Mouse (Mus musculus): Measurements from ENCODE around the gene Zbtb8b. TPM values are rescaled to one million over a fixed set of nuclear protein-coding genes. Genes with fewer than 3 reads are reported as not detected.
"Not testable (repeated sequence)": the region's sequence is repeated elsewhere in the genome, so short reads cannot be mapped to it uniquely, and the experiment has no call there.

Gene Zbtb8b
- total and polyA plus RNA-seq, 2 experiments from 2014 or later: 9.7 to 12.9 TPM

DNA sequence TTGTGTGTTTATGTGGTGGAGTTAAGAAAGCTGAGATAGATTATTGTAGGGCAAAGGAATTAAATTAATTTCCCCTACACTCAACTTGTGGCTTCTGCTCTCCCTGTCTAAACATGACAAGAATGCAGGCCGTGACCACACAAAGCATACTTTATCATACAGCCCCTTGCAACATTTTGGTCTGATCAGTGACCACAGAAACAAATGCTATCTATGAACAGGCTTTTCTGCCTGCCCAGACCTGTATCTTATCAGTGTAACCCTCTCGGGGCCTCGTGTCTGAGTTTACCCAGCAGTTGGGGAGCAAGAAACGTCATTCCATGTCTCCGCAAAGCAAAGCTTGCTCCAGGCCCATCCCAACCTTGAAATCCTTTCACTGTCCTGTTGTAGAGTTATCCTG lies 24.2 kb downstream of the Zbtb8b start:
- WGBS: 86% methylated on average over 5 of the region's 5 CpGs
- H3K36me3 ChIP-seq (ENCODE audit: insufficient read depth, low read length): no peaks in the 10 kb centered on the region
- no peaks in the 10 kb centered on the region for H3K4me1 ChIP-seq (ENCODE audit: insufficient read depth, low read length)
- no peak overlapping the region for H3K9ac ChIP-seq (replicated peaks; ENCODE audit: low read length)
- H3K27ac ChIP-seq: no peak overlapping the region
- DNase-seq (ENCODE audit: low spot score) (no peak), ATAC-seq (no peak)
- TF ChIP-seq CTCF (IDR thresholded peaks at IDR 0.05; ENCODE audit: low read depth): no peak
- H3K4me2 ChIP-seq (ENCODE audit: low read depth, low read length): no peak overlapping the region
- H3K27me3 ChIP-seq (ENCODE audit: insufficient read depth, low read length): no peaks in the 10 kb centered on the region
- no peaks in the 10 kb centered on the region for H3K9me3 ChIP-seq (ENCODE audit: low read length)
- no peak overlapping the region for H3K4me3 ChIP-seq (ENCODE audit: low read length)

DNA sequence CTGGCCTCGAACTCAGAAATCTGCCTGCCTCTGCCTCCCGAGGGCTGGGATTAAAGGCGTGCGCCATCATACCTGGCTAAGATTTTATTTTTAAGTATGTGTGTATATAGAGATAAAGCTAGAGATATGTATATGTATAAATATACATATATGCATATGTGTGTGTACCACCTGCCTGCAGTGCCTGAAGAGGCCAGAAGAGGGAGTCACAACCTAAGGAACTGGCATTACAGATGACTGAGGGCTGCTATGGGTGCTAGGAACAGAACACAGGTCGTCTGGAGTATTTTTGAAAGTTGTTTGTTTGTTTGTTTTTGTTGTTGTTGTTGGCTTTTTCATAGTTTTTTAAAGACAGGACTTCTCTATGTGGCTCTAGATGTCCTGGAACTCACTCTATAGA lies 24.8 kb downstream of the Zbtb8b start:
- ATAC-seq (no peak), DNase-seq (ENCODE audit: low spot score) (no peak)
- no peak overlapping the region for H3K4me3 ChIP-seq (ENCODE audit: low read length)
- H3K4me1 ChIP-seq (ENCODE audit: insufficient read depth, low read length): no peaks in the 10 kb centered on the region
- no peak overlapping the region for H3K9ac ChIP-seq (replicated peaks; ENCODE audit: low read length)
- no peaks in the 10 kb centered on the region for H3K36me3 ChIP-seq (ENCODE audit: insufficient read depth, low read length)
- no peak overlapping the region for H3K27ac ChIP-seq
- H3K9me3 ChIP-seq (ENCODE audit: low read length): no peaks in the 10 kb centered on the region
- no peak overlapping the region for H3K4me2 ChIP-seq (ENCODE audit: low read depth, low read length)
- TF ChIP-seq CTCF (IDR thresholded peaks at IDR 0.05; ENCODE audit: low read depth): peak; percentile 15; the same call in 1 of the 2 replicates
- WGBS: 95% methylated on average over 5 of the region's 5 CpGs
- H3K27me3 ChIP-seq (ENCODE audit: insufficient read depth, low read length): no peaks in the 10 kb centered on the region

DNA sequence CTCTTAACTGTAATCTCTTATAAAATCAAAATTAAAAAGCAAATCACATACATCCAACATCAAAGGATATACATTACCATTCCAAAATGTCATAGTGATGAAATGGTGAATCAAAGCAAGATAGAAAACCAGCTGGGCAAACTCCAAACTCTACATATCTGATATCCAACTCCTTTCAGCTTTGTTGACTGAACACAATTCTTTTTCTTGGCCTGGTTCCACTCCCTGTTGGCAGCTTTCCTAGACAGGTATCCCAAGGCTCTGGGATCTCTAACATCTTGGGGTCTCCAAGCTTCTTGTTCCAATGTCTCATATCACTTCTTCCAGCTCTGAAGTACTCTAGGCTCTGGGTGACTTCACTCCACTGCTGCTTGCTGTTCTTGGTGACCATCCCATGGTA lies 29.7 kb downstream of the Zbtb8b start:
- Histone ChIP-seq H3K27me3 (ENCODE audit: insufficient read depth, low read length) (no peaks in the 10 kb centered on the region), H3K4me3 (ENCODE audit: low read length) (no peak overlapping the region), H3K4me1 (ENCODE audit: insufficient read depth, low read length) (no peaks in the 10 kb centered on the region), H3K9me3 (ENCODE audit: low read length) (no peaks in the 10 kb centered on the region), H3K9ac (replicated peaks; ENCODE audit: low read length) (no peak overlapping the region), H3K36me3 (ENCODE audit: insufficient read depth, low read length) (no peaks in the 10 kb centered on the region), H3K4me2 (ENCODE audit: low read depth, low read length) (no peak overlapping the region), H3K27ac (no peak overlapping the region)
- ATAC-seq: no peak
- TF ChIP-seq CTCF (IDR thresholded peaks at IDR 0.05; ENCODE audit: low read depth): no peak
- no peak for DNase-seq (ENCODE audit: low spot score)

DNA sequence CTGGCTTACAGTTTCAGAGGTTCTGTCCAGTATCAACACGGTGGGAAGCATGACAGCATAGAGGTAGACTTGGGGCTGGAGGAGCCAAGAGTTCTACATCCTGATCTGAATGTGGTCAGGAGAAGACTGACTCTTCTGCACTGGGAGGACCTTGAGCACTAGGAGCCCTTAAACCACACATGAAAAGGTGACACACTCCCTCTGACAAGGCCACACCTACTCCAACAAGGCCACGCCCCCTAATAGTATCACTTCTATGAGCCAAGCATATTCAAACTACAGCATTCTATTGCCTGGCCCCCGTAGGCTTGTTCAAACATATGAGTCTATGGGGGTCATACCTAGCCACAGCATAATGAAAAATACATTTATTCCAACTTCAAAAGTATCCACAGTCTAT lies 30.1 kb downstream of the Zbtb8b start:
- DNase-seq (ENCODE audit: low spot score); H3K4me2 ChIP-seq (ENCODE audit: low read depth, low read length); H3K9me3 ChIP-seq (ENCODE audit: low read length); ATAC-seq; H3K27me3 ChIP-seq (ENCODE audit: insufficient read depth, low read length); H3K36me3 ChIP-seq (ENCODE audit: insufficient read depth, low read length); H3K9ac ChIP-seq (replicated peaks; ENCODE audit: low read length); H3K4me1 ChIP-seq (ENCODE audit: insufficient read depth, low read length); H3K4me3 ChIP-seq (ENCODE audit: low read length); H3K27ac ChIP-seq: not testable (repeated sequence)
- WGBS: 88% methylated on average over 3 of the region's 3 CpGs

DNA sequence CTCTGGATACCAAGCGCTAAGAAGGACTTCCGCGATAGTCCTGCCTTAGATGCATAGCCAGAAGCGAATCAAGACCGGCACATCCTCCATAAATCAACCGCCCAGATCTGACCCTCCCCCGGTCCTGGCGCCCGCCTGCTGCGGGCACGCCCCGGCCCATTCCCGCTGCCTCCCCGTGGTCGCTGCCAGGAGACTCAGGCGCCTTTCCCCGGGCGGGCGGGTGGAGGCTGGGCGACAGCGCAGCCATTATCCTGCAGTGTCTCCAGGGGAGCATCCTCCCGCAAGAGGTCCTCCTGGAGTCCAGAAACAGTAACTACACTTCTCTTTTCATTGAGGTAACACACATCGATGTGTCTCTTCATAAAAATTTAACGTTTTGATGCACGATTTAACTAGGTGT lies 34.2 kb downstream of the Zbtb8b start:
- Histone ChIP-seq H3K4me3 (ENCODE audit: low read length) (peak overlapping the region; percentile 36), H3K27me3 (ENCODE audit: insufficient read depth, low read length) (no peaks in the 10 kb centered on the region), H3K27ac (no peak overlapping the region), H3K4me1 (ENCODE audit: insufficient read depth, low read length) (no peaks in the 10 kb centered on the region), H3K9me3 (ENCODE audit: low read length) (no peaks in the 10 kb centered on the region), H3K9ac (replicated peaks; ENCODE audit: low read length) (peak overlapping the region; percentile 48; the same call in 1 of the 2 replicates), H3K4me2 (ENCODE audit: low read depth, low read length) (peak overlapping the region; percentile 61), H3K36me3 (ENCODE audit: insufficient read depth, low read length) (no peaks in the 10 kb centered on the region)
- ATAC-seq: peak; percentile 58; the same call in 1 of the 2 replicates
- 3% methylated on average over 25 of the region's 25 CpGs for WGBS
- TF ChIP-seq CTCF (IDR thresholded peaks at IDR 0.05; ENCODE audit: low read depth): peak; percentile 59
- DNase-seq (ENCODE audit: low spot score): peak; percentile 71

DNA sequence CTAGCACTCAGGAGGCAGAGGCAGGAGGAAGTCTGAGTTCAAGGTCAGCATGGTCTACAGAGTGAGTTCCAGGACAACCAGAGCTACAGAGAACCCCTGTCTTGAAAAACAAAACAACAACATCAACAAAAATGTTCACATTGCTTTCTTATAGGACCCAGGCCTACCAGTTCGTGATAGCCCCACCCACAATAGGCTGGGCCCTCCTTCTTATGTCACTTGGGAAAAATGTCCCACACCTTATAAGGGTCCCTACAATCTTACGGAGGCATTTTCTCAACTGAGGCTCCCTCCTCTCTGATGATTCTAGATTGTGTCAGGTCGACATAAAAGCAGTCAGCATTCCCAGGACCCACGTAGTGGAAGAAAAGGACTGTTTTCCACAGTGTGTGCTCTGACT lies 40.8 kb downstream of the Zbtb8b start:
- no peak for TF ChIP-seq CTCF (IDR thresholded peaks at IDR 0.05; ENCODE audit: low read depth)
- Histone ChIP-seq H3K9me3 (ENCODE audit: low read length) (no peaks in the 10 kb centered on the region), H3K4me2 (ENCODE audit: low read depth, low read length) (no peak overlapping the region), H3K27ac (no peak overlapping the region), H3K36me3 (ENCODE audit: insufficient read depth, low read length) (no peaks in the 10 kb centered on the region), H3K27me3 (ENCODE audit: insufficient read depth, low read length) (no peaks in the 10 kb centered on the region), H3K4me1 (ENCODE audit: insufficient read depth, low read length) (no peaks in the 10 kb centered on the region), H3K4me3 (ENCODE audit: low read length) (no peak overlapping the region), H3K9ac (replicated peaks; ENCODE audit: low read length) (no peak overlapping the region)
- no peak for DNase-seq (ENCODE audit: low spot score)
- no peak for ATAC-seq
- WGBS: 81% methylated on average over 4 of the region's 4 CpGs

DNA sequence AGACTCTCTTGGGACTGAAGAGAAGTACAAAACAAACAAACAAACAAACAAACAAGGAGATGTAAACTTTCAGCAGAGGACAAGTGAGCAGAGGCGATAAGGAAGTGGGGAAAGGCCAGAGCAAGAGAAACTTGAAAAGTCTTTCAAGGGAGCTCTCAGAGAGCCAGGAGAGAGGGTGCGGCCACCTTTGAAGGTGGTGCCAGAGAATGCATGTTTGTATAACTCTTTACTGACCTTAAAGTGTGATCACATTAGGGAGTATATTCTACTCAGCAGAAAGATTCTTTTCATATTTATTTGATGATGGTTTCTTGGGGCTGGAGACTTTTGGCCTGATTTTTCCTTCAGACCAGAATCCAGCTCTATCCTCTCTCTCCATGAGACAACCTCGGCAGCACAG lies 43.7 kb downstream of the Zbtb8b start:
- no peak for ATAC-seq

More for the DNA sequence above, 43.7 kb downstream of the Zbtb8b start:
- Histone ChIP-seq H3K4me2 (ENCODE audit: low read depth, low read length) (no peak overlapping the region), H3K27ac (no peak overlapping the region), H3K4me3 (ENCODE audit: low read length) (no peak overlapping the region), H3K9ac (replicated peaks; ENCODE audit: low read length) (no peak overlapping the region), H3K9me3 (ENCODE audit: low read length) (no peaks in the 10 kb centered on the region), H3K27me3 (ENCODE audit: insufficient read depth, low read length) (no peaks in the 10 kb centered on the region), H3K36me3 (ENCODE audit: insufficient read depth, low read length) (no peaks in the 10 kb centered on the region), H3K4me1 (ENCODE audit: insufficient read depth, low read length) (no peaks in the 10 kb centered on the region)
- DNase-seq (ENCODE audit: low spot score): no peak
- WGBS: 88% methylated on average over 3 of the region's 3 CpGs
- TF ChIP-seq CTCF (IDR thresholded peaks at IDR 0.05; ENCODE audit: low read depth): no peak

All from hindbrain, postnatal 0 days (tissue).